Mouse (Mus musculus): ENCODE results near the gene 5530401A14Rik.

- TF ChIP-seq CTCF (IDR thresholded peaks at IDR 0.05; ENCODE audit: low read depth) (no peak), EP300 (IDR thresholded peaks at IDR 0.05; ENCODE audit: low read depth) (no peak)
Observed at GRCm38 (mm10) chr11:81816531-81816930, 43.9 kb upstream of the 5530401A14Rik start.

Data from heart, postnatal 0 days (tissue).